Mouse (Mus musculus) heart, adult 2 months (tissue): Measurements from ENCODE around the gene Ell2.

Source experiments
- CTCF ChIP-seq: fragments of 200-600 bp; IDR thresholded peaks from 2 replicates; pipeline ENCODE4 v1.8.1; 2022; ENCODE audit warnings: antibody characterized with exemption, mild to moderate bottlenecking, moderate library complexity
- POLR2A ChIP-seq: fragments of 200-500 bp; IDR thresholded peaks from 2 replicates; pipeline ENCODE4 v1.6.1; 2011; ENCODE audit warnings: mild to moderate bottlenecking, low read depth, low read length, control low read depth; ENCODE audit not compliant: insufficient read depth

GRCm38 (mm10) chr13:75707821-75708636, 1.5 kb downstream of the Ell2 start:
- TF ChIP-seq POLR2A (0 out of 2 replicates have a peak, but pooled peaks have one; percentile 16), CTCF (peak; percentile 59)
